Mouse (Mus musculus): ENCODE results near the gene Hist1h2ak. TPM values are rescaled to one million over a fixed set of nuclear protein-coding genes. Genes with fewer than 3 reads are reported as not detected.
A peak's percentile ranks its signal among the peaks of the same experiment; 100 is the strongest.
"Not testable (repeated sequence)": the region's sequence is repeated elsewhere in the genome, so short reads cannot be mapped to it uniquely, and the experiment has no call there.

Gene Hist1h2ak
- polyA plus RNA-seq, 1 experiment from 2014 or later = 4.9 TPM

DNA sequence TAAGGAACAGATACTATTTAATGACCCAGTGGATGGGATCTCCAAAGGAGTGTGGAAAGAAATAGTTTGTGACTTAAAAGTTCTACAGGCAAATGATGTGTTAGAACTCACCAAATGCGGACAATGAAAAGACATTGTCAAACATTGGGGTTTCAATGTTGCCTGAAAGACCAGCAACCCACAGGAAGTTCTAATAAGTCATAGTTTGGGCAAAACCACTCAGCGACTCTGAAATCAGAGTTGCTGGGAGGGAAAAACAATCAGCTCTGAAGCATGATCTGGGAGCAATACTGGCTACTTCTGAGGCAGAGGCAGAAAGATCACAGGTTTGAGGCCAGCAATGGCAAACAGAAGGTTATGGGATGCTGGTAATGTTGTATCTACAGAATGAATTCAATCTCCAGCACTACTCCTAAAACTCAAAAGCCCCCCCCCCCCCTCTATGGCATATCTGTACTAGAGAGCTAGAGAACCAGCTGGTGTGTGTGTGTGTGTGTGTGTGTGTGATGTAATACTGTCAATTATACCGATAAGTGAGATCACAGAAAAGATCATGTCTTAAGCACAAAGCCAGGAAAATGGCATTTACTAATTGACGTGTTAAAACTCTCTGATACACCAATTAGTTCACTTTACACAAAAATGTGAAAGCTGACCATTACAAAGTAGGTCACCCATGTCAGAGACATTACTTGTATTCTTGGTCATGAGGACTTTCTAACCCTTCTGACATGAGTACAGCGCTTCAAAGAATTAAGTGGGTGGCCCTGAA is 4.1 kb downstream of the Hist1h2ak start:
- peak overlapping the region; percentile 63 for H3K9ac ChIP-seq (ENCODE audit: low read depth, low read length)
- peak overlapping the region; percentile 43 for H3K4me3 ChIP-seq (ENCODE audit: low read depth, low read length)
- no peaks in the 10 kb centered on the region for H3K36me3 ChIP-seq (ENCODE audit: control insufficient read depth, insufficient read depth, low read length)
- H3K9me3 ChIP-seq (replicated peaks; ENCODE audit: control insufficient read depth, low read length, poor library complexity, severe bottlenecking) = no peaks in the 10 kb centered on the region
- ATAC-seq = no peak
- peak overlapping the region; percentile 86 for H3K27ac ChIP-seq (ENCODE audit: low read length)
- 5% methylated on average over 5 of the region's 5 CpGs for WGBS
- peaks cover 24% of the 10 kb centered on the region for H3K4me1 ChIP-seq (ENCODE audit: control insufficient read depth, insufficient read depth, low read length)
- no peaks in the 10 kb centered on the region for H3K27me3 ChIP-seq (ENCODE audit: control insufficient read depth, insufficient read depth, low read depth, low read length)
- peak overlapping the region; percentile 81 for H3K4me2 ChIP-seq (ENCODE audit: low read length)

DNA sequence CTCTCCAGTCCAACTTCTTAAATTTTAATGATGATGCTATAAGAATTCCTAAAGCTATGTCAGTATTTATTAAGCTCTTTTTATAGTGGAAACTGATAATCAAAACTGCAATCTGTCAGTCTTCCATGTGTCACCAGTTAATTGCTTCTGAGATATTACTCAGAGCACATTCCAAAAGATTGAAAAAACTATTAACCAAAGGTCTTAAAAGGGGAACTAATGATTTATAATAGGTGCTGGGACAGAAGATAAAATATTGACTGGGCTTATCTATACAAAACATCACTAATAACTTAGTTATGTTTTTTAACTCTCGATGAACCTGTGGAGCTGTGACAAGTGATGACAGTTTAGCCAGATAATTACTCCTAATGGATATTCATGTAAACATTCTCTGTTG is 8.6 kb downstream of the Hist1h2ak start:
- Histone ChIP-seq H3K4me1 (ENCODE audit: control insufficient read depth, insufficient read depth, low read length) (peaks cover 15% of the 10 kb centered on the region), H3K9ac (ENCODE audit: low read depth, low read length) (no peak overlapping the region), H3K36me3 (ENCODE audit: control insufficient read depth, insufficient read depth, low read length) (no peaks in the 10 kb centered on the region), H3K4me3 (ENCODE audit: low read depth, low read length) (no peak overlapping the region), H3K4me2 (ENCODE audit: low read length) (no peak overlapping the region), H3K9me3 (replicated peaks; ENCODE audit: control insufficient read depth, low read length, poor library complexity, severe bottlenecking) (no peaks in the 10 kb centered on the region), H3K27ac (ENCODE audit: low read length) (no peak overlapping the region), H3K27me3 (ENCODE audit: control insufficient read depth, insufficient read depth, low read depth, low read length) (no peaks in the 10 kb centered on the region)
- ATAC-seq = no peak
- 94% methylated on average over 1 of the region's 1 CpGs for WGBS

DNA sequence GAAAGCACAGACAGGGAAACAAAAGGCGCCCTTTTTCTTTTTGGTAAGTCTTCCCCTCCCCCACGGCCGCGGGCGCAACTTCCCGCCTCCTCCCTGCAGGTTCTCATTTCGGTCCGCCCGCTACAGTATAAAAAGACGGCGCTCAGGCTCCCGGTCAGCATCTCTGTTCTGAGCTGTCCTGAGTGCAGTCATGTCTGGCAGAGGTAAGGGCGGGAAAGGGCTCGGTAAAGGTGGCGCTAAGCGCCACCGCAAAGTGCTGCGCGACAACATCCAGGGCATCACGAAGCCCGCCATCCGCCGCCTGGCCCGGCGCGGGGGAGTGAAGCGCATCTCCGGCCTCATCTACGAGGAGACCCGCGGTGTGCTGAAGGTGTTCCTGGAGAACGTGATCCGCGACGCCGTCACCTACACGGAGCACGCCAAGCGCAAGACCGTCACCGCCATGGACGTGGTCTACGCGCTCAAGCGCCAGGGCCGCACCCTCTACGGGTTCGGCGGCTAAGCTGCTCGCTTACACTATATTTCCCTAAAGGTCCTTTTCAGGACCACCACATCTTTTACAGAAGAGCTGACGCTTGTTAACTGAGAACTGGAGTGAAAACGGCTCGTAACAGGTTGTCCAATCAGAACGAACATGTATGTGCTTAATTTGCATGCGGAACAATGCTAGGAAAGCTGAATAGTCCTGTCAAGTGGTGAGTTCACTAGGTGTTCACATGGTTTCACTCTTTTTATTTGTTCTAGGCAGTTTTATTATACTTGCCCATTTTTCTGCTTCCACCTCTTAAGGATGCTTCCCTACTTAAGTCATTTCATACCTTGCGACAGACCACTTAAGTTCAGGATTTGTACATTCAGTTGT is 18.5 kb downstream of the Hist1h2ak start, which contains the start of gene Hist1h4j:
Gene Hist1h4j, plus strand, starts transcription at position 159 of the 862 bp plus-strand sequence.
- Histone ChIP-seq H3K4me3 (ENCODE audit: low read depth, low read length) (peak within 1 kb of the TSS; percentile 54), H3K4me2 (ENCODE audit: low read length) (peak within 1 kb of the TSS; percentile 85), H3K4me1 (ENCODE audit: control insufficient read depth, insufficient read depth, low read length) (peaks cover 11% of the 10 kb centered on the region), H3K27ac (ENCODE audit: low read length) (peak within 1 kb of the TSS; percentile 95), H3K9ac (ENCODE audit: low read depth, low read length) (peak within 1 kb of the TSS; percentile 63)
- H3K36me3 ChIP-seq (ENCODE audit: control insufficient read depth, insufficient read depth, low read length); H3K27me3 ChIP-seq (ENCODE audit: control insufficient read depth, insufficient read depth, low read depth, low read length); H3K9me3 ChIP-seq (replicated peaks; ENCODE audit: control insufficient read depth, low read length, poor library complexity, severe bottlenecking): not testable (repeated sequence)
- under 1% methylated on average over 40 of the region's 56 CpGs for WGBS
- ATAC-seq = peak; percentile 93

GRCm38 (mm10) chr13:21734010-21734905 is 19.4 kb downstream of the Hist1h2ak start:
- WGBS = under 1% methylated on average over 21 of the region's 21 CpGs

GRCm38 (mm10) chr13:21733466-21733865 is 20.2 kb downstream of the Hist1h2ak start:
- H3K4me3 ChIP-seq (ENCODE audit: low read depth, low read length) = no peak overlapping the region

More at GRCm38 (mm10) chr13:21734010-21734905, 19.4 kb downstream of the Hist1h2ak start:
- ATAC-seq = peak; percentile 83
- peaks cover 11% of the 10 kb centered on the region for H3K4me1 ChIP-seq (ENCODE audit: control insufficient read depth, insufficient read depth, low read length)
- peak overlapping the region; percentile 85 for H3K4me2 ChIP-seq (ENCODE audit: low read length)
- peak overlapping the region; percentile 63 for H3K9ac ChIP-seq (ENCODE audit: low read depth, low read length)
- no peaks in the 10 kb centered on the region for H3K9me3 ChIP-seq (replicated peaks; ENCODE audit: control insufficient read depth, low read length, poor library complexity, severe bottlenecking)
- H3K36me3 ChIP-seq (ENCODE audit: control insufficient read depth, insufficient read depth, low read length) = no peaks in the 10 kb centered on the region
- peak overlapping the region; percentile 54 for H3K4me3 ChIP-seq (ENCODE audit: low read depth, low read length)
- no peaks in the 10 kb centered on the region for H3K27me3 ChIP-seq (ENCODE audit: control insufficient read depth, insufficient read depth, low read depth, low read length)
- H3K27ac ChIP-seq (ENCODE audit: low read length) = peak overlapping the region; percentile 95

DNA sequence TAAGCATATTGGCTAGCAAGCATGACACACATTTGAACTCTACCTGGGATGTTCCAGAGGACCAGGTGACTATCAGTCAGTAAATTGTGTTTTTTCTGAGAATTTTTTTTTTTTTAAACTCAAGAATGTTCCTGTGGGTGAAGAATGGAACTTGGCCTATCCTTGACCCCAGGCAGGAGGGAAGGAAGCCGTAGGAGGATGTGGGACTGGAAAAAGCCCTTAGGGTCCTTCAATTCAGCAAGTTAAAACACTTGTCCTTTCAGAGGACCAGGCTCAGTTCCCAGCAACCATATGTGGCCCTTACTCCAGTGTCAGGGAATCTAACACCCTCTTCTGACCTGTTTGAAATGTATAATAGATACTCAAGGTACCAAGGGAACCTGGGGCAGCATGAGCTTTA is 24.1 kb downstream of the Hist1h2ak start:
- Histone ChIP-seq H3K36me3 (ENCODE audit: control insufficient read depth, insufficient read depth, low read length) (no peaks in the 10 kb centered on the region), H3K4me1 (ENCODE audit: control insufficient read depth, insufficient read depth, low read length) (peaks cover 5% of the 10 kb centered on the region; the same call in 1 of the 2 replicates), H3K9ac (ENCODE audit: low read depth, low read length) (no peak overlapping the region), H3K9me3 (replicated peaks; ENCODE audit: control insufficient read depth, low read length, poor library complexity, severe bottlenecking) (no peaks in the 10 kb centered on the region), H3K27ac (ENCODE audit: low read length) (no peak overlapping the region), H3K27me3 (ENCODE audit: control insufficient read depth, insufficient read depth, low read depth, low read length) (no peaks in the 10 kb centered on the region), H3K4me2 (ENCODE audit: low read length) (no peak overlapping the region), H3K4me3 (ENCODE audit: low read depth, low read length) (no peak overlapping the region)
- 77% methylated on average over 1 of the region's 1 CpGs for WGBS
- no peak for ATAC-seq

More at GRCm38 (mm10) chr13:21733466-21733865, 20.2 kb downstream of the Hist1h2ak start:
- WGBS = 72% methylated on average over 5 of the region's 5 CpGs
- no peaks in the 10 kb centered on the region for H3K36me3 ChIP-seq (ENCODE audit: control insufficient read depth, insufficient read depth, low read length)
- no peaks in the 10 kb centered on the region for H3K27me3 ChIP-seq (ENCODE audit: control insufficient read depth, insufficient read depth, low read depth, low read length)
- H3K4me1 ChIP-seq (ENCODE audit: control insufficient read depth, insufficient read depth, low read length) = peaks cover 11% of the 10 kb centered on the region
- no peak overlapping the region for H3K4me2 ChIP-seq (ENCODE audit: low read length)
- peak; percentile 30; the same call in 1 of the 2 replicates for ATAC-seq
- H3K9ac ChIP-seq (ENCODE audit: low read depth, low read length) = no peak overlapping the region; the same call in 1 of the 2 replicates
- H3K27ac ChIP-seq (ENCODE audit: low read length) = peak overlapping the region; percentile 95
- no peaks in the 10 kb centered on the region for H3K9me3 ChIP-seq (replicated peaks; ENCODE audit: control insufficient read depth, low read length, poor library complexity, severe bottlenecking)

- Histone ChIP-seq H3K27ac (ENCODE audit: low read length) (peak overlapping the region; percentile 14; the same call in 1 of the 2 replicates), H3K4me3 (ENCODE audit: low read depth, low read length) (no peak overlapping the region), H3K9me3 (replicated peaks; ENCODE audit: control insufficient read depth, low read length, poor library complexity, severe bottlenecking) (no peaks in the 10 kb centered on the region), H3K9ac (ENCODE audit: low read depth, low read length) (no peak overlapping the region), H3K27me3 (ENCODE audit: control insufficient read depth, insufficient read depth, low read depth, low read length) (no peaks in the 10 kb centered on the region), H3K4me2 (ENCODE audit: low read length) (no peak overlapping the region), H3K4me1 (ENCODE audit: control insufficient read depth, insufficient read depth, low read length) (peaks cover 2% of the 10 kb centered on the region; the same call in 1 of the 2 replicates), H3K36me3 (ENCODE audit: control insufficient read depth, insufficient read depth, low read length) (no peaks in the 10 kb centered on the region)
- WGBS = 18% methylated on average over 11 of the region's 11 CpGs
- 0 out of 2 replicates have a peak, but pooled peaks have one; percentile 25 for ATAC-seq
These were observed 25.6 kb downstream of the Hist1h2ak start for GRCm38 (mm10) chr13:21727948-21728572.
